Mouse (Mus musculus) lung, adult 2 months (tissue): Measurements from ENCODE around the gene Rreb1.

Source experiments
- CTCF ChIP-seq: fragments of 200-500 bp; IDR thresholded peaks from 2 replicates; pipeline ENCODE4 v1.5.1; 2011; ENCODE audit warnings: mild to moderate bottlenecking, low read length, control low read depth; ENCODE audit not compliant: insufficient read depth
- POLR2A ChIP-seq: fragments of 200-500 bp; IDR thresholded peaks from 2 replicates; pipeline ENCODE4 v1.6.1; 2011; ENCODE audit warnings: low read depth, mild to moderate bottlenecking, control low read depth, low read length, borderline replicate concordance; ENCODE audit errors: extremely low read depth

DNA sequence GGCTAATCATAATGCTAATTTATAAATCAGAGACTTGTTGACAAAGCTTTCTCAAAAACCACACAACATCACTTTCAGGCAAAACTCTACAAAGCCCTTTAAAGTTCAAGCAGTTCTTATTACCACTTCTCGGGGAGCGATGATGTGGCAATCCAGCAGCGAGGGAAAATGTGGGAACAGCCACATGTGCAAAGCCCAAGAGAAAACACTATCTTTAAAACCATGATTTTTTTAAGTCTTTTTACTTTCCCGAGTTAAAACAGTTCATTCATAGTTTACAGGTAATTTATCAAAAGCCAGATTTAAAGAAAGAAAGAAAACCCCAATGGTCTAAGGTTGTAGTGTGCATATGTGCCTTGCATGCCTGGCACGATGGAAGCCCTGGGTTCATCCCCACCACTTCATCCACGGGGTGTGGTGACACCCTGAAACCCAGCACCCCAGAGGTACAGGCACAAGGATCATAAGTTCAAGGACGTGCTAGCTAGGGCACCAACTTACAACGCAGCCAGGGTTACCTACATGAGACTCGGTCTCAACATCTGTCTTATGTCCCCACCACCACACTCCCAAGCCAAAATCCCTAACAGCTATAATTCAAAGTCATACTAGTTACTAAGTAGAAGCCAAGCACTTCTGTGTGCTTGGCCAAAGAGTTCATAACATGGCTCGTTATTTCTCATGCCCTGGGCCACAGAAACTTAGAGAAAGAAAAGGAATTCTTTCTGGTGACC lies 214.6 kb downstream of the Rreb1 start:
- TF ChIP-seq CTCF (no peak), POLR2A (no peak)
